Mouse (Mus musculus): Measurements from ENCODE around the gene Mmp2.

DNA sequence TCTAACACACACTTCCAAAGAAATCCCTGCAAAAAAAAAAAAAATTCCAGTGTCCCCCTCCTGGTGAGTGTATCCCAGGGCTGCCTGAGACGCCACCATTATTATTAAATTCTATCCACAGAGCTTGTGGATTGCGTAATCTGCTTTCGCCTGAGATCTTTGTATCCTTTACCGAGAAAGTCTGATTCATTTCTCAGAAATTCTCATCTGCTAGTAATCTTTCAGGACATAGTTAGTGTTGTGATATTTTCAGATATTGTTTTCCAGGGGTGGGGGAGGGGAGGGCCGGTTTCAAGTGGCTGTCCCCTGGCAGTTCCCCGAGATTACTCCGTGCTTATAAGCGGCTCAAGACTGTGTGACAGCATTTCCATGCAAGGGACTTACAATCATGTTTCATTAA lies 25.9 kb upstream of the Mmp2 start:
- TF ChIP-seq CTCF (conservative IDR thresholded peaks at IDR 0.05; ENCODE audit: insufficient read depth, insufficient read length, low read depth, low read length), result no peak
- TF ChIP-seq POLR2A (IDR thresholded peaks at IDR 0.05; ENCODE audit: low read depth, low read length), result no peak

All from kidney, adult 2 months (tissue).